Mouse (Mus musculus): Measurements from ENCODE around the gene Vhl.

The Vhl gene

DNA sequence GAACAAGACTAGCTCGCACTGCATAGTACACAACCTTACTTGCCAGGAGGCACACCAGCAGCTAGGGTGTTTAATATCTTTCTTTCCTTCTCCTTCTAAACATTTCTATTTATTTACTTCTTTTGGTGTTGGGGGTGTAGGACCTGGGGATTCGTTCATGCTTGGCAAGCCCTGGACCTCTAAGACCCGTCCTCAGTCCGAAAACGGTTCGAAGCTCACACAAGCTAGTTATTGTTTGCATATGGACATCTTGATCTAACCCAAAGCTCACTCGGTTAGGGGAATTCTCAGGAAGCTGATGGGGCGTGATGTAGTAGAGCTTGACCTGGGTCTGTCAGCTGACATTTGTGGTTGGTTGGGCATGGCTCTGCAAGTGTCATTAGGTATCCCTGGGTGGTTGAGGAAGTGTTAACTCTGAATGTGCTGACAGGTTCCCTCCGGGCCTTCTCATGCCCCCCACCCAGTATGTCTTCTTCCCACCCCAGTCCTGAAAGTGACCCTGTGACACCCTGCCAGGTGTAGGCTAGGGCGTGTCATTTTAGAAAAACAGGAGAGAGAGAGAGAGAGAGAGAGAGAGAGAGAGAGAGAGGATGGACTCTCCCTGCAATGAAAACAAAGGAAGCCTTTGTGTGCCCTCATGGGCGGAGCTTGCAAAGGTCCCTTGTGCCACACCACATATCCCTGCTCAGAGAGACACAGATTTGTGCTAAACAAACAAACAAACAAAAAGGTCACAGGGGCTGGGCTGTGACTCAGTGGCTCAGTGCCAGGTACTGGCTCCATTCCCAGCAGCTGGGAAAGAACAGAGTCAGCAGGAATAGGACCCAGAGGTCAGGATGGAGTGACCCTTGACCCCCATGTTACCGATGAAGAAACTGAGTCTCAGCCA lies 37.8 kb downstream of the Vhl start:
- 60% methylated on average over 12 of the region's 12 CpGs for WGBS

DNA sequence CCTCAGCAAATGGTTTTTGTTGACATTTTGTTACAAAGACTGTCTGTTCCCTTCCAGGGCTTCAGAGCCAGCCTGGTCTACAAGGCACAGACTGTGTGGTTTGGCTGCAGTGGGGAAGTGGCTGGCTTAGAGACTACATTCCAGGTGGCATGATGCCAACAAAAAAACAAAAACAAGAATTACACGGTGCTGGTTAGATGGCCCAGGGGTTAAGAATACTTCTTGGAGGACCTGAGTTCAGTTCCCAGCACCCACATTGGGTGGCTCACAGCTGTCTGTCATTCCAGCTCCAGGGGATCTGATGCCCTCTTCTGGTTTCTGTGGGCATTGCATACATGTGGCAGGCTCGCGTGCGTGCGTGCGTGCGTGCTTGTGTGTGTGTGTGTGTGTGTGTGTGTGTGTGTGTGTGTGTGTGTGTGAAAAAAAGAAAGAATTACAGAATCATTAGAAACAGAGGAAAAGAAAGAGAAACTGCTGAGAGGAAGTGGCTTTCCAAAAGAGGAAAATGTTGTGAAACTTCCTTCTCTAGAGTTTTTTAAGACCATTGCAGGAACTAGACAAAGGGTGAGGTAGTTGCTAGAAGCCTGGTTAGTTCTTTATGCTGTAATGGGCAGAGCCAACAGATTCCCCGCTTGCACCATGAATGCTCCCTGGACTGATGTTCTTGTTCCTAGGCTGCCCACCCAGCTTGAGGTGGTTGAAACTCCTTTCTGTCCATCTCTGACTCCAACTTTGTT lies 39.4 kb downstream of the Vhl start:
- WGBS, result 80% methylated on average over 8 of the region's 8 CpGs

DNA sequence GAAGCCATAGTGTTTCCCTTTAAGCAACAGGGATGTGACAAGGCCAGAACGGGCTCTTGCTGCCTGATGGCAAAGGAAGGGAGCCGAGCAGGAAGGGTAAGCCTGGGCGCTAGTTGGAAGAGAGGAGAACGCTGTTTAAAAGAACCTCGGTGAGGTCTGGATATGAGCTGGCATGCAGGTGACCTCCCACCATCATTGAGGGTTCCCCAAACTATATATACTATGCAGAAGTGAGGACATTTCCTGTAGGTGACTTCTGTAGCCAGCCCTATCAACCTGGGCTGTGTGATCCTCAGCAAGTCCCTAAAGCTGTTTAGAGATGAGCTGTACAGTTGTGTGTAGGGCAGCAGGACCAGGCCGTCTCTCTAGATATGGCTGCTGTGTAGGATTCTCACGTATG lies 40.5 kb downstream of the Vhl start:
- 91% methylated on average over 7 of the region's 7 CpGs for WGBS

DNA sequence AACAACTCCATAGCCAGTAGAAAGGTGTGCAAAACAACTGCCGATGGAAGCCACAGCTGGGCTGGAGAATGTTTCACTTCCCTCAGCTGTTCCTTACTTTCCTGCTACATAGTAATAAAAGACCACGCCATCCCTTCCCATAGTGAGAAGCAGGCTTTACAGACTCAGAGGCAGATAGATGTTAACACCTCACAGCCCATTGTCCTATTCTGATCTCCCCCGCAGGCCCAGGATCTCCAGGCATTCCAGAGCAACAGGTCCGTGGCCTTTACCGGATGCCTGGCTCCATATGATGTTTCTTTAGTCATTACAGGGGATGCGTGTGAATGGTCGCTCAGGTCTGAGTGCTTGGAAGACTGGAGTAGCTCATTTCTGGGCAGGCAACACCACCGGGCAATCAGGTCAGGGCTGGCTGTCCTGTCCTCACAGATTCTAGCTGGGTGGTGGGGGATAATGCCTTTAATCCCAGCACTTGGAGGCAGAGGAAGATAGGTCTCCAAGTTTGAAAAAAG lies 43.9 kb downstream of the Vhl start:
- WGBS, result 73% methylated on average over 8 of the region's 8 CpGs

DNA sequence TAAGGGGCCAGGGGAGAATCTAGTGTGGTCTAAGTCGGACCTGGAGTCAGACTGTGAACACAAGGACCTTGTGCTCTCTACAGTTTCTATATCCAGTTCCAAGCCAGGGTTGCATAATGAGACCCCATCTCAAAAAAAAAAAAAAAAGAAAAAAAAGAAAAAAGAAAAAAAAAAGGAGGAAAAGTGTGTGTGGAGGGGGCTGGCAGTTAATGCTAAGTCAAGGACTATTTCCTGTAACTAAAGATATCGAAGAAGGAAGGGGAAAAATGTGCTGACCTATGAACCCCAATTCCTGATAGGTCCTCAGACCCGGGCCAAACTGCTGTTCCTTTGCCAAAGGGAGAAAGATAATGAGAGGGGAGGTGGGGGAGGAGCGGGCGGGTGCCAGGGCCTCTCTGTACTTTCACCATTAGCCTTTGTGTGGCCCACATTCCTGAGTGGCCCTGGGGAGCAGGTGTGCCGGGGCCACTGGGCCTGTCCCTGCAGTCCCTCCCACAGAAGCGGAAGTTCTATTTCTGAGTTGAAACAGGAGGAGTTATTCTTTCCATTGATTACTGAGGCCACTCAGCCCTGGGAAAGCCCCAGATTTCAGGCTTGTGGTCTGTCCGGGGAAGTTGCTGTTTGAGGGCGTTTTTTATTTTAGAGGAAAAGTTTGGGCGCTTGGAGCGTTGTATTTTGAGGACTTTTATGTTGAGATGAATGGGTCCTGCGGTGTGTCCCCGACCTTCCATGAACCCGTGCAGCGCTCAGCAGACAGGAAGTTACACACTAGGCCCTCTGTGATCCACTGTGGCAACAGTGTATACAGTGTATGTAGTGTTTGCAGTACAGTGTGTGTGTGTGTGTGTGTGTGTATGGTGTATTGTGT lies 44.8 kb downstream of the Vhl start:
- 45% methylated on average over 15 of the region's 15 CpGs for WGBS

DNA sequence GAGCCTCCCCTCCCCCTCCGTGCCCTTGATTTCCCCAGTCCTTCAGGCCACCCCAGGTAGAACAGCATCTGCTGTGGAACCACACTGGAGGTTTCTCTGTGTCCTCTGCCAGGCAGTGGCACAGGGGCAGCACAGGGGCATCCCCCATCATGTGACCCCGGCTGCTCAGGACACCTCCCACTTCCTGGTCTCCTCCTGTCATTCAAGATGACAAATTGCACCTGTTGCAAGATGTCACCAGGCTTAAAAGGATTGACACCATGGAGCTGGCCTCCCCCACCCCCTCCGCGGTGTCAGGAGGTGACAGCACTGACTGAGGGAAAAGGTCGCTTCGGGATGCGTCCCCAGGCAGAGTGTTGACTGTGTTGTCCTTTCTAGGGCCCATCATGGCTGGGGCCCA lies 46.1 kb downstream of the Vhl start:
- 93% methylated on average over 7 of the region's 7 CpGs for WGBS

DNA sequence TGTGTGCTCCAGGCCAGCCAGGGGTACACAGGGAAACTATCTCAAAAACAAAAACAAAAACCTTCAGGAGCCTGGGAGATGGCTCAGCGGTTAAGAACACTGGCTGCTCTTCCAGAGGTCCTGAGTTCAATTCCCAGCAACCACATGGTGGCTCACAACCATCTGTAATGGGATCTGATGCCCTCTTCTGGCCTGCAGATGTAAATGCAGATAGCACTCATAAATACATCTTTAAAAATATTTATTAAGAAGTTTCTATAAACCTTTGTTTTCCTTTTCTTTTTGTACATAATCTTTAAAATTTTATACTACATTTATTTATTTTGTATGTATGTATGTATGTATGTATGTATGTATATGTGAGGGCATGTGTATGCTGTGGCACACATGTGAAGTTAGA lies 48.3 kb downstream of the Vhl start:
- WGBS, result 89% methylated on average over 1 of the region's 1 CpGs

DNA sequence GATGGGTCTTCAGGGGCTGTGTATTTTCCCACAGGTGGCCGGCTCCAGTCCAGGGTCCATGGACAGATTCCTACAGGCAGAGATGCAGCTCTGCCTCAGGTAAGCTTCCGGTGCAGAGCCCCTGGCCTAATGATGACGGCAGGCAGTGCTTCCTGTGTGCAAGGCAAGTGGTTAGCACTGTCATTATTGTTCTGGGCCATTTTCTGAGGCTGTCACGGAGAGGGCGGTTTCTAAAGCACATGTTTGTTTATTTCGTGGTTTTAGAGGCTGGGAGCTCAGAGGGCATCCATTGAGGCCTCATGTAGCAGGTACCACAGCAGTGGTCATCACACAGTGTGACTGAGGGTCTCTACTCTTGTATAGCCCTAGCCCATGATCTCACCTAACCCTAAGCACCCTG lies 49.2 kb downstream of the Vhl start:
- WGBS, result 89% methylated on average over 6 of the region's 6 CpGs

DNA sequence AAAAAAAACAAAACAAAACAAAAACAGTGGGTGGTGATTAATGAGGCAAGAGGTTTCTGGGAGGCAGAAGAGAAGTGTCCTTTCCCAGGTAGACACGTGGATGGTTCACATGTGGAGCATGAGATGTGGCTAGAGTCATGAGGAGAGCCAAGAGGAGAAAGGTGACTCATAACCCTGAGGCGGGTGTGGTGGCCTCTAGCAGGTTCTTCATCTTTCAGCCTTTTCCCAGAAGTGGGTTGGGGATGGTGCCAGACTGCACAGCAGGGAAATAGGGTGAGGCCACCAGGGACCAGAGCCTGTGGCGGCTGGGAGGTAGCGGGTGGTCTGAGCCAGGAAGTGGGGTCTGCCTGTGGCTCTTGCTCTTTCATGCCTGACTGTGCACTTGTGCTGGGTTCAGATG lies 51.5 kb downstream of the Vhl start:
- 86% methylated on average over 4 of the region's 4 CpGs for WGBS

DNA sequence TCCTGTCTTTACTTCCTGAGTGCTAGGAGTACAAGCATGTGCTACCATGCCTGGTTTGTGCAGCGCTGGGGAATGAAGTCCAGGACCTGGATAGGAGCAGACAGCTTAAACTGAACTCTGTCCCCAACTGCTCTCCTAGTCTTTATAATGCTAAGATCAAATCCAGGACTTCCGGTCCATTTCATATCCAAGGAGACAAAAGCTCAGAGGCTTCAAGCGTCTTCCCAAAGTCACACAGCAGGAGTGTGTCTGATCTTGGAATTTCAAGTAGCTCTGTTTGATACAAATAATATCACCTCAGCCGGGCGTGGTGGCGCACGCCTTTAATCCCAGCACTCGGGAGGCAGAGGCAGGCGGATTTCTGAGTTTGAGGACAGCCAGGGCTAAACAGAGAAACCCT lies 52.2 kb downstream of the Vhl start:
- WGBS, result 97% methylated on average over 9 of the region's 9 CpGs

DNA sequence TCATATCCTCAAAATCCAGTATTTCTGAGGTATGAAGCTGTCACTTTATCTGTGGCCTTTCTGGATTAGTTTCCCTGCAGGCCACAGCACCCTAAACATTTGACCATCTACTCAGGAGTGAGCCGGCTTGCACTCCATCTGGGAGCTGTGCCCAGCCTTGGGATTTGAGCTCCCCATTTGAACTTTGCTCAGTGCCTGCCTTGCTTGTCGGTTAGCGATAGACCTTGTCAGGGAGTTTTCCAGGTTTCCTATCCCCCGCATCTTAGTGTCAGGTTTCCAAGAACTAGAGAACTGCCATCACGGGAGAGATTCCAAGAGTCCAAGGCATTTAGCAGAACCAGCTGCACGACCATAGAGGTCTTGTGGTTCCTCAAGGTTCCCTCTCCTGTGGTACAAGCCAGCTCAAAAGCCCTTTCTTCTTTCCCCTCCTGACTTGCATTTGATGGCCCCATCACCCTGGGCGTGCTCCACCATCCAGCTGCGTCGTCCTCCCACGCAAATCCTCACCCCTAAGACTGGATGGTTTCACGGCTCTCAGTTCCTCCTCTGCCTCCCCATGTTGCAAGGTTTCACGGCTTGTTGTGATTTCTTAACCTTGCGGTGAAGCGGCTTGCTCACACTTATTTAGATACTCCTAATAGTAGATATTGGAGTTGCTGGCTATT lies 53.4 kb downstream of the Vhl start:
- WGBS, result 78% methylated on average over 14 of the region's 14 CpGs

DNA sequence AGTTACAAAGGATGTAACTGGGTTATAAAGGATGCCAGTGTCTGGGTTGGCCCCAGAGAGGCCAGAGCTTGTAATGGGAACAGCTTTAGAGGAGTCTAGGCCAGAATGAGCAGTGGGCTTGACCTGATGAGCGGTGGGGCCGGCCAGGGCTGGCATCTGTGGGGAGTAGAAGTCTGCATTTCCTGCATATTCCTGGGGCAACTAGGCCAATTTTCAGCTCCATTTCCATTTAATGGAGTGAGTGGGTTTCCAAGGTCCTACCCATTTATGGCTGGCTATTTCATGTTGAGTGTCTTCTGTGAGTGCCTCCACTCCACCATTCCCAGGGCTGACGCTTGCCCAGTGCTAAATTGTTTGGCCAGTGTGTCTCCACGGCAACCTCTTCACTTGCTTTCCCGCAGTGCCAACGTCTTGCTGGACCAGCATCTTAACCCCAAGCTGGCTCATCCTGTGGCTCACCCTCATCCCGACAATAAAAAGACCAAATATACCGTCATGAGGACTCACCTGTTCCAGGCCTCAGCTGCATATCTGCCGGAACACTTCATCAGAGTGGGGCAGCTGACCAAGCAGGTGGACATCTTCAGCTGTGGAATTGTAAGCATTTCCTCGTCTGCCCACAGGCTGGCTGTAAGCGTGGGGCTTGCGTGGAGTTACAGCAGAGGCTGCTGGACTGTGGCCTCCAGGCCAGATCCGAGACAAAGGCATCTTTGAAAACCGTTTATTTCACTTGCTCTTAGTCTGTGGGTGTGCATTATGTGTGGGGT lies 54.7 kb downstream of the Vhl start:
- 68% methylated on average over 14 of the region's 14 CpGs for WGBS

DNA sequence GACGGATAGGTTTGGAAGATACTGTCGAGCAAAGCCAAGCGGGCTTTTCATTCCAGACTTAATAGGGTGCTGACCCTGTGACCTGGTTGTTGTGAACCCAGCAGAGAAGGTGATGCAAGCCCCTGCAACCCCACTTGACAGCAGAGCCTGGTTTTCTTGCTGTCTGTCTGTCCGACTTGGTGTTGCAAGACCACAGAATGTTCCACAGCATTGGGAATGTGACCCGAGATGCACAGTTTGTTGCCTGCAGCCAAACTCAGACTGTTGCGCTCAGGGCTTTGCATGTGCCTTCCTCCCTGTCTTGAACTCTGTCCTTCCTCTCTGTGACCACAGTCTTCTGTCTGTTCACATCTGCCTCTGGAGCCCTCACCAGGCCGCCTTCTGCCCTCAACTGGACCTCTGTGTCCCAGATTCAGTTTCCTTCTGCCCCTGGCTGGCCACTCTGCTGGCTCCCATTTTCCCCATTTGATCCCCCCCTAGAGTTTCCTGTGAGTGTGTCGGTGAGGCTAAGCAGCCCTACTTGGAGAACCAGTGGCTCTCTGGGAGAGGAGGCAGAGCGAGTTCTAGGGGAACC lies 56.3 kb downstream of the Vhl start:
- WGBS, result 74% methylated on average over 9 of the region's 9 CpGs

Data from cerebral cortex, adult 2 months (tissue).